Mouse (Mus musculus): ENCODE measurements around the gene Gm21677. TPM values are rescaled to one million over a fixed set of nuclear protein-coding genes. Genes with fewer than 3 reads are reported as not detected.
"Not testable (repeated sequence)": the region's sequence is repeated elsewhere in the genome, so short reads cannot be mapped to it uniquely, and the experiment has no call there.

Gm21677 gene
- polyA plus RNA-seq (2015; fragmentation: Nextera tagmentation; extraction: Ambion mirVana): not detected in 2 replicates

DNA sequence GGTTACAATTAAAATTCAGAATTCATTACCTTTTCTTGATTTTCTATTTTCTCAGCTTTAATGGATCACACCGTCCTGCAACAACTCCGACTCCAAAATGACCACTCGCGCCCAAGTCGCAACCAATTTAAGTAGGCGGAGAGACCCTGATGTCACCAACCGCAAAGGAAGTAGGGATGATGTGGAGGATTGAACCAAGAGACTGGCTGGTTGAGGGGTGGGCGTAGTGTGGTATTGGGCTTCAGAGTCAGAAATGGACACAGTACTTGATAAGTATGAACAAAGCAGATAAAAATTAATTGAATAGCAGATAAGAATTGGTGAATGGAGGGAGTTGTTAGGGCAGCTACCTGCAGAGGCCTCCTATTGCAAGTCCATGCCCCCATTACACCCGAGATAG is at the start of gene Gm21677:
Gene Gm21677 (minus strand): TSS at position 101 of the 400 bp plus-strand sequence.
- not testable (repeated sequence) for H3K36me3 ChIP-seq (replicated peaks); H3K4me3 ChIP-seq (replicated peaks); ATAC-seq (ENCODE audit: insufficient read depth); H3K9ac ChIP-seq; H3K27me3 ChIP-seq; H3K4me2 ChIP-seq; H3K27ac ChIP-seq (replicated peaks); H3K4me1 ChIP-seq (replicated peaks); H3K9me3 ChIP-seq (replicated peaks)
- WGBS (ENCODE audit: insufficient replicate concordance): no CpG with 5 or more reads among the region's 9 CpGs

DNA sequence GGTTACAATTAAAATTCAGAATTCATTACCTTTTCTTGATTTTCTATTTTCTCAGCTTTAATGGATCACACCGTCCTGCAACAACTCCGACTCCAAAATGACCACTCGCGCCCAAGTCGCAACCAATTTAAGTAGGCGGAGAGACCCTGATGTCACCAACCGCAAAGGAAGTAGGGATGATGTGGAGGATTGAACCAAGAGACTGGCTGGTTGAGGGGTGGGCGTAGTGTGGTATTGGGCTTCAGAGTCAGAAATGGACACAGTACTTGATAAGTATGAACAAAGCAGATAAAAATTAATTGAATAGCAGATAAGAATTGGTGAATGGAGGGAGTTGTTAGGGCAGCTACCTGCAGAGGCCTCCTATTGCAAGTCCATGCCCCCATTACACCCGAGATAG is 39.0 kb upstream of the Gm21677 start, which contains the start of gene Gm21693:
Gene Gm21693 (minus strand): TSS at position 101 of the 400 bp plus-strand sequence.
- H3K27me3 ChIP-seq; H3K4me3 ChIP-seq (replicated peaks); H3K9me3 ChIP-seq (replicated peaks); H3K4me1 ChIP-seq (replicated peaks); ATAC-seq (ENCODE audit: insufficient read depth); H3K27ac ChIP-seq (replicated peaks); H3K4me2 ChIP-seq; H3K36me3 ChIP-seq (replicated peaks); H3K9ac ChIP-seq: not testable (repeated sequence)
- no CpG with 5 or more reads among the region's 9 CpGs for WGBS (ENCODE audit: insufficient replicate concordance)

DNA sequence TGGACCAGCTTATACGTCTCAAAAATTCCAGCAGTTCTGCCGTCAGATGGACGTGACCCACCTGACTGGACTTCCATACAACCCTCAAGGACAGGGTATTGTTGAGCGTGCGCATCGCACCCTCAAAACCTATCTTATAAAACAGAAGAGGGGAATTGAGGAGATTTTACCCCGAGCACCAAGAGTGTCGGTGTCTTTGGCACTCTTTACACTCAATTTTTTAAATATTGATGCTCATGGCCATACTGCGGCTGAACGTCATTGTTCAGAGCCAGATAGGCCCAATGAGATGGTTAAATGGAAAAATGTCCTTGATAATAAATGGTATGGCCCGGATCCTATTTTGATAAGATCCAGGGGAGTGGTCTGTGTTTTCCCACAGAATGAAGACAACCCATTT is 34.4 kb upstream of the Gm21677 start:
- H3K27me3 ChIP-seq; H3K4me2 ChIP-seq; H3K27ac ChIP-seq (replicated peaks); H3K9me3 ChIP-seq (replicated peaks); H3K4me3 ChIP-seq (replicated peaks); ATAC-seq (ENCODE audit: insufficient read depth); H3K9ac ChIP-seq; H3K4me1 ChIP-seq (replicated peaks); H3K36me3 ChIP-seq (replicated peaks): not testable (repeated sequence)
- no CpG with 5 or more reads among the region's 11 CpGs for WGBS (ENCODE audit: insufficient replicate concordance)

Other genes starting within 250 kb of the Gm21677 start
- gene Gm21693, start 38.9 kb upstream of the Gm21677 start, polyA plus RNA-seq (2015; fragmentation: Nextera tagmentation; extraction: Ambion mirVana): not detected in 2 replicates
- gene Gm21704, start 103.7 kb upstream of the Gm21677 start, polyA plus RNA-seq (2015; fragmentation: Nextera tagmentation; extraction: Ambion mirVana): not detected in 2 replicates
- not detected in 2 replicates for gene Gm21708, start 103.7 kb upstream of the Gm21677 start, polyA plus RNA-seq (2015; fragmentation: Nextera tagmentation; extraction: Ambion mirVana)

All from liver, embryonic 15.5 days (tissue).